Mouse (Mus musculus) lung, postnatal 4 days (tissue): ENCODE data around the gene Txndc2.
A peak's percentile ranks its signal among the peaks of the same experiment; 100 is the strongest.

ENCODE experiments used
- DNase-seq, 2 experiments: peaks; one replicate each; pipeline ENCODE4 v3.0.0; 2021

The Txndc2 gene

GRCm38 (mm10) chr17:65641734-65642218, at the start of gene Txndc2:
Gene Txndc2 (minus strand): TSS chr17:65642168.
- no peak for DNase-seq

- DNase-seq, result no peak
Measured at GRCm38 (mm10) chr17:65683731-65684130, 41.8 kb upstream of the Txndc2 start.

- DNase-seq, result no peak
Measured at GRCm38 (mm10) chr17:65683316-65683715, 41.3 kb upstream of the Txndc2 start.

- no peak for DNase-seq
Measured at GRCm38 (mm10) chr17:65682071-65682680, 40.2 kb upstream of the Txndc2 start.

- no peak for DNase-seq
Measured at GRCm38 (mm10) chr17:65681516-65681915, 39.5 kb upstream of the Txndc2 start.

- no peak for DNase-seq
Measured at GRCm38 (mm10) chr17:65680801-65681412, 38.9 kb upstream of the Txndc2 start.

- DNase-seq, result no peak
Measured at GRCm38 (mm10) chr17:65679806-65680446, 38.0 kb upstream of the Txndc2 start.

- no peak for DNase-seq
Measured at GRCm38 (mm10) chr17:65677742-65678141, 35.8 kb upstream of the Txndc2 start.

- DNase-seq, result no peak
Measured at GRCm38 (mm10) chr17:65676536-65676935, 34.6 kb upstream of the Txndc2 start.

GRCm38 (mm10) chr17:65675985-65676384, 34.0 kb upstream of the Txndc2 start:
- DNase-seq, result no peak

GRCm38 (mm10) chr17:65674710-65675171, 32.8 kb upstream of the Txndc2 start:
- DNase-seq, result no peak

GRCm38 (mm10) chr17:65672926-65673325, 31.0 kb upstream of the Txndc2 start:
- no peak for DNase-seq

- DNase-seq, result no peak
Measured at GRCm38 (mm10) chr17:65669061-65669460, 27.1 kb upstream of the Txndc2 start.

GRCm38 (mm10) chr17:65667792-65668191, 25.8 kb upstream of the Txndc2 start:
- peak in 1 of 2 experiments; percentile 15 for DNase-seq

- peak in 1 of 2 experiments; percentile 45 for DNase-seq
Measured at GRCm38 (mm10) chr17:65666388-65667161, 24.6 kb upstream of the Txndc2 start.

- peak in 1 of 2 experiments; percentile 13 for DNase-seq
Measured at GRCm38 (mm10) chr17:65665786-65666387, 23.9 kb upstream of the Txndc2 start.

- peak in 1 of 2 experiments; percentile 48 for DNase-seq
Measured at GRCm38 (mm10) chr17:65663329-65664078, 21.5 kb upstream of the Txndc2 start.

GRCm38 (mm10) chr17:65662662-65663061, 20.7 kb upstream of the Txndc2 start:
- peak in 1 of 2 experiments; percentile 5 for DNase-seq

- no peak for DNase-seq
Measured at GRCm38 (mm10) chr17:65658416-65658815, 16.4 kb upstream of the Txndc2 start.

- DNase-seq, result peak; percentile 54 to 65
Measured at GRCm38 (mm10) chr17:65657958-65658357, 16.0 kb upstream of the Txndc2 start.

- DNase-seq, result no peak
Measured at GRCm38 (mm10) chr17:65656731-65657130, 14.8 kb upstream of the Txndc2 start.

GRCm38 (mm10) chr17:65656076-65656475, 14.1 kb upstream of the Txndc2 start:
- DNase-seq, result peak in 1 of 2 experiments; percentile 15
